Mouse (Mus musculus): ENCODE measurements around the gene Gstp2. TPM values are rescaled to one million over a fixed set of nuclear protein-coding genes. Genes with fewer than 3 reads are reported as not detected.

The Gstp2 gene
- polyA plus RNA-seq, 1 experiment from 2014 or later: 379 TPM

DNA sequence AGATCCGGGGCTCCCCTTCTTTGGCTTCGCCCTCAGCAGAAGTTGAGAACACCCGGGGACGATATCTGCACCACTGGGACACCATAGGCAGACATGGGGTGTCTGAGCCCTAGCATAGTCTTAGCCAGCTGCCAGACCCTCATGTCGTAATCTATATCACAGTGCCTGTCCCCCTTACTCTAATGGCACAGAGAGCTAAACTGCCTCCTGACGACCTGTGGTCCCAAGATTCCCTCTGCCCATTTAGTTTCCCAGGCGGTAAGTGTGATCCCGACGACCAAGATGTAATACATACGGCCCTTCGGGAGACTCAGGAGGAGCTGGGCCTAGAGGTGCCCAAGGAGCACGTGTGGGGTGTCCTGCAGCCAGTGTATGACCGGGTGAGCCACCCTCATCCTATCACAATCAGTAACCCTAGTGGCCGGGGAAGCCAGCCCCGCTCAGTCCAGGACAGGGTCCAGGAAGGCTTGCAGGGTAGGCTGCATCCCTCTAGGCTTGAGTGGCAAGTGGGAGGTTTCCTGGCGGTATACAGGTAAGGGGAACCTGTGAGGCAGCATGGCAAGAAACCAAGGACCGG, 44.8 kb downstream of the Gstp2 start:
- no peak for TF ChIP-seq CTCF (IDR thresholded peaks at IDR 0.05)
- ChIA-PET CTCF (interaction anchor here (1.1 to 4.8 kb wide), 9 partner anchors 9 to 54 kb away, joined by 3 to 33 read pairs (median 5); partner anchors contain the start of genes Acy3 and Ndufv1), POLR2A (interaction anchor here (2.3 to 2.9 kb wide), 2 partner anchors 10 to 14 kb away, joined by 9 to 14 read pairs; partner anchors contain the start of genes Acy3 and Ndufv1)
- H3K27me3 ChIP-seq: no peaks in the 10 kb centered on the region
- ATAC-seq: no peak
- in situ Hi-C loops (cut with MboI; ENCODE audit: low pct_unique_long_range_greater_than_20kb): no loop called here
- no peak for DNase-seq (ENCODE audit: low read depth, low spot score)

- ATAC-seq: peak; percentile 69
- peak; percentile 89 for DNase-seq (ENCODE audit: low read depth, low spot score)
- TF ChIP-seq CTCF (IDR thresholded peaks at IDR 0.05): no peak
- in situ Hi-C loops (cut with MboI; ENCODE audit: low pct_unique_long_range_greater_than_20kb): no loop called here
- H3K27me3 ChIP-seq: peaks cover under 1% of the 10 kb centered on the region
- POLR2A ChIA-PET: interaction anchor here (2.3 to 2.9 kb wide), 2 partner anchors 11 to 13 kb away, joined by 9 to 14 read pairs; partner anchors contain the start of genes Acy3 and Ndufv1
- CTCF ChIA-PET: interaction anchor here (0.9 to 4.8 kb wide), 12 partner anchors 10 to 53 kb away, joined by 3 to 33 read pairs (median 4); partner anchors contain the start of genes Acy3, Gstp2 and Ndufv1
Observed at GRCm38 (mm10) chr19:4000119-4000900, 45.5 kb downstream of the Gstp2 start, which contains the start of the genes Nudt8 and Gm49405. Gene Nudt8 (plus strand): TSS chr19:4000580. Gene Gm49405 (plus strand): TSS chr19:4000626.

DNA sequence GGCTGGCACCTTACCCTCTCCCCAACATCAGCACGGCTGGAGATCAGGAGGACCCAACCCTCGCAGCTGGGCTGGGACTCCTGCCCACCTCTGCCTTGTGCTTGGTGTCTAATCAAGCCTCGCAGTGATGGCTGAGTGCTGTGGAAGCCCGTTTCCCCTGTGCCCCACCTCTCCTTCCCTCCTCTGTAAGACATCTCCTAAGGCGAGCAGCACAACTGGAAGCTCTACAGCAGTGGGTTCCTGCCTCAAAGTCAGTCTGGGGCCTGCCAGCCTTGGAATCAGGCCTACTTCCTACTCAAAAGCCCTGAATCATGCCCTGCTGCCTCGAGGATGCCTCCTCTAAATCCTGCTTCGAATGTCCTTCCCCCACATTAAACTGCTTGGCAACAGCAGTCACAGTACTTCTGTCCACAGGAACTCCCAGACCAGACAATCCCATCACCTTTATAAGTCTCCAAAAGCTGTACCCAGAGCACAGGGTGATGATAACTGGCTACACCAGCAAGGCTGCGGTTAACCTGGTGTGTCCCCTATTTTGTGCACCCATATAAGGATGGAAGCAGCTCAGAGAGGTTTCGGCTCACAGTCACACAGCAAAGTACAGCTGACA, 46.6 kb downstream of the Gstp2 start:
- POLR2A ChIA-PET: interaction anchor here (0.9 to 2.9 kb wide), 2 partner anchors 11 to 12 kb away, joined by 3 to 14 read pairs; partner anchors contain the start of gene Ndufv1
- ATAC-seq (no peak), DNase-seq (ENCODE audit: low read depth, low spot score) (no peak)
- CTCF ChIA-PET: interaction anchor here (0.9 to 4.8 kb wide), 10 partner anchors 12 to 52 kb away, joined by 3 to 33 read pairs (median 4); partner anchors contain the start of genes Acy3, Gstp2 and Ndufv1
- in situ Hi-C loops (cut with MboI; ENCODE audit: low pct_unique_long_range_greater_than_20kb): no loop called here
- peaks cover 11% of the 10 kb centered on the region for H3K27me3 ChIP-seq
- no peak for TF ChIP-seq CTCF (IDR thresholded peaks at IDR 0.05)

GRCm38 (mm10) chr19:3998335-3998734, 47.5 kb downstream of the Gstp2 start:
- DNase-seq (ENCODE audit: low read depth, low spot score): no peak
- POLR2A ChIA-PET: interaction anchor here (0.9 kb wide), 1 partner anchor 10 kb away, joined by 3 read pairs; no protein-coding TSS in a partner anchor

DNA sequence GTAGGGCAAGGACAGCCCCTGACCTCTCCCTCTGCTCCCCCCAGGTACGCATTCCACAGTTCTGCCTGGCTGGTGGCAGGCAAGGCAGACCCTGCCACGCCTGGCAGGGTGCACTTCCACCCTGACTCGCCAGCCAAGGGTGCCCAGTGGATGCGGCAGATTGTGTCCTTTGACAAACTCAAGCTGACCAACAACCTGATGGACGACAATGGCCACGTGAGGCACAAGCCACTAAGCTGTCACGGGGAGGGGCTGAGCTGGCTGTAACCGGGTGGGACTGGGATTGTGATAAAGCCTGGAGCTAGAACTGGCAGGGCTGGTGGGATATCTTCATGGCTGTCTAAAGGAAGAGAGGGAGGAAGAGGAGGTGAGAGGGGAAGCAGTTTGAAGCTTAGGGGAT, 48.6 kb downstream of the Gstp2 start:
- H3K27me3 ChIP-seq: peaks cover 21% of the 10 kb centered on the region
- POLR2A ChIA-PET: no interaction called here
- CTCF ChIA-PET: interaction anchor here (1.0 to 4.8 kb wide), 3 partner anchors 10 to 45 kb away, joined by 3 to 33 read pairs (median 4); partner anchors contain the start of gene Acy3
- no peak for DNase-seq (ENCODE audit: low read depth, low spot score)
- in situ Hi-C loops (cut with MboI; ENCODE audit: low pct_unique_long_range_greater_than_20kb): no loop called here
- no peak for ATAC-seq
- no peak for TF ChIP-seq CTCF (IDR thresholded peaks at IDR 0.05)

More at GRCm38 (mm10) chr19:3998335-3998734, 47.5 kb downstream of the Gstp2 start:
- no peak for TF ChIP-seq CTCF (IDR thresholded peaks at IDR 0.05)
- in situ Hi-C loops (cut with MboI; ENCODE audit: low pct_unique_long_range_greater_than_20kb): no loop called here
- peaks cover 17% of the 10 kb centered on the region for H3K27me3 ChIP-seq
- CTCF ChIA-PET: interaction anchor here (1.0 to 4.8 kb wide), 4 partner anchors 11 to 44 kb away, joined by 3 to 33 read pairs (median 9); partner anchors contain the start of gene Acy3
- ATAC-seq: no peak

DNA sequence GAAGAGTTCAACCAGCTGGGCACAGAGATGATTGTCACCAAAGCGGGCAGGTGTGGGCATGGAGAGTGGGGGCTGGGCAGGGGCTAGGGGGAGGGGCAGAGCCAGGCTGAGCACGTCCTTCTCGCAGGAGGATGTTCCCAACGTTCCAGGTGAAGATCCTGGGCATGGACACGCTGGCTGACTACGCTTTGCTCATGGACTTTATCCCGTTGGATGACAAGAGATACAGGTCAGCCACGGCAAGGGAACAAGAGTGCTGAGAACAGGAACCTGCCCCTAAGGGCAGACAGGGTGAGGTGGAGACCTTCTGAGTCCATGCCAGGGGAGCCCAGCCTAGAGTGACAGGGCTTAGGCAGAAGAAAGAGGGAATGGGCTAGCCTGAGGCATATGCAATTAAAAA, 49.1 kb downstream of the Gstp2 start:
- ChIA-PET POLR2A (interaction anchor here (1.6 kb wide), 1 partner anchor 14 kb away, joined by 5 read pairs; no protein-coding TSS in a partner anchor), CTCF (interaction anchor here (1.3 to 4.8 kb wide), 3 partner anchors 10 to 46 kb away, joined by 3 to 33 read pairs (median 4); partner anchors contain the start of gene Acy3)
- no peak for TF ChIP-seq CTCF (IDR thresholded peaks at IDR 0.05)
- H3K27me3 ChIP-seq: peaks cover 21% of the 10 kb centered on the region
- ATAC-seq (no peak), DNase-seq (ENCODE audit: low read depth, low spot score) (no peak)
- in situ Hi-C loops (cut with MboI; ENCODE audit: low pct_unique_long_range_greater_than_20kb): no loop called here

- peaks cover 21% of the 10 kb centered on the region for H3K27me3 ChIP-seq
- no peak for ATAC-seq
- no peak for TF ChIP-seq CTCF (IDR thresholded peaks at IDR 0.05)
- no peak for DNase-seq (ENCODE audit: low read depth, low spot score)
- POLR2A ChIA-PET: interaction anchor here (1.6 kb wide), 1 partner anchor 15 kb away, joined by 5 read pairs; no protein-coding TSS in a partner anchor
- in situ Hi-C loops (cut with MboI; ENCODE audit: low pct_unique_long_range_greater_than_20kb): no loop called here
- CTCF ChIA-PET: interaction anchor here (1.1 to 1.6 kb wide), 5 partner anchors 11 to 36 kb away, joined by 3 to 5 read pairs (median 4); partner anchors contain the start of gene Ndufv1
Observed at GRCm38 (mm10) chr19:3996106-3996505, 49.7 kb downstream of the Gstp2 start.

- peaks cover 21% of the 10 kb centered on the region for H3K27me3 ChIP-seq
- ChIA-PET POLR2A (interaction anchor here (1.6 kb wide), 1 partner anchor 16 kb away, joined by 5 read pairs; no protein-coding TSS in a partner anchor), CTCF (interaction anchor here (1.1 to 1.6 kb wide), 5 partner anchors 11 to 35 kb away, joined by 3 to 5 read pairs (median 4); partner anchors contain the start of gene Ndufv1)
- in situ Hi-C loops (cut with MboI; ENCODE audit: low pct_unique_long_range_greater_than_20kb): no loop called here
- ATAC-seq (no peak), DNase-seq (ENCODE audit: low read depth, low spot score) (no peak)
- no peak for TF ChIP-seq CTCF (IDR thresholded peaks at IDR 0.05)
Observed at GRCm38 (mm10) chr19:3995505-3995904, 50.3 kb downstream of the Gstp2 start.

GRCm38 (mm10) chr19:3994932-3995331, 50.9 kb downstream of the Gstp2 start:
- CTCF ChIA-PET: interaction anchor here (1.1 to 1.6 kb wide), 5 partner anchors 10 to 35 kb away, joined by 3 to 5 read pairs (median 4); partner anchors contain the start of gene Ndufv1
- ATAC-seq (no peak), DNase-seq (ENCODE audit: low read depth, low spot score) (no peak)
- POLR2A ChIA-PET: no interaction called here
- in situ Hi-C loops (cut with MboI; ENCODE audit: low pct_unique_long_range_greater_than_20kb): no loop called here
- H3K27me3 ChIP-seq: peaks cover 21% of the 10 kb centered on the region
- TF ChIP-seq CTCF (IDR thresholded peaks at IDR 0.05): no peak

All from Patski (cell line).